Mouse (Mus musculus): ENCODE data around the gene Fam240a.

- TF ChIP-seq POLR2A (IDR thresholded peaks at IDR 0.05; ENCODE audit: borderline replicate concordance, control insufficient read depth, low read depth, low read length) (no peak), CTCF (IDR thresholded peaks at IDR 0.05; ENCODE audit: control insufficient read depth, insufficient read depth, low read length) (no peak)
Observed at GRCm38 (mm10) chr9:110945926-110946325, 29.3 kb upstream of the Fam240a start, which contains the start of gene Tdgf1.
